Mouse (Mus musculus) adrenal gland, adult 18-20 months (tissue): Measurements from ENCODE around the gene Psd. TPM values are rescaled to one million over a fixed set of nuclear protein-coding genes. Genes with fewer than 3 reads are reported as not detected.

Source experiments
- DNase-seq, 2 experiments: peaks; one replicate each; pipeline ENCODE4 v3.0.0; 2021 to 2022; ENCODE audit warnings: low spot score in 2 of 2
- microRNA-seq, 2 experiments: library from miRNA; unstranded; fragments of <30 nt; microRNA quantifications; one replicate each; pipeline ENCODE4 v1.2.0; 2021; ENCODE audit warnings: borderline number of aligned reads in 2 of 2
- total RNA-seq, 2 experiments: library from RNA; stranded (reverse); gene quantifications; 1 replicate in 1 of 2; 2 replicates in 1 of 2; pipeline ENCODE4 v1.2.3; 2021

Gene Psd
- total RNA-seq, 2 experiments from 2014 or later = 7.5 to 9.2 TPM

DNA sequence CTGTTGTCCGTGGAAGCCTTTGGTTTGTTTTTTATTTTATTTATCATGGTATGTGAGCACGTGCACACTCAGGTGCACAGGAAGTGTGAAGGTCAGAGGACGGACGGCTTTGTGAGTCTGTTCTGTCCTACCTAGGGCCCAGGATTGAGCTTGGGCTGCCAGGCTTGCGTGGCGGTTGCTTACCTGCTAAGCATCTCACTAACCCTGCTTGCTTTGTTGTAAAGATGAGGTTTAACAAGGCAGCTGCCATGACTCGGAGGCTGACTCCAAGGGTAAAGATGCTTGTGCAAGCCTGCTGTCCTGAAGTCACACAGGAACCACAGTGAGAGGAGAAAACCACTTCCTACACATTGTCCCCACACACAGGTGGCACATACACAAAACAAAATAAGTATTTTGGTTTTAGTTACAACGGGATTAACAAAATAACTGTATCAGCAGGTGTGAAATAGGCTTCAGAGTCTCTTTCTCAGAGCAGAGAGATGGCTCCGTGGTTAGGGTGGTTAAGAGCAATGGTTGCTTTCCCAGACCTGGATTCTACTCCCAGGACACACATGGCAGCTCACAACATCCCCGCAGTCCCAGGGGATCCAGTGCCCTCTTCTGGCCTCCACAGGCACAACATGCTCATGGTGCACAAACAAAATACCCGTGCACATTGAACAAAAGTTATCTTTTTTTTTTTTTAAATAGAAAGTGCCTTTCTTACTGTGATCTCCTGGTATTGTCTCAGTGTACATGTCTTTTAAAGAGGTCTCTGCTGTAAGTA is 44.7 kb downstream of the Psd start:
- no peak for DNase-seq

DNA sequence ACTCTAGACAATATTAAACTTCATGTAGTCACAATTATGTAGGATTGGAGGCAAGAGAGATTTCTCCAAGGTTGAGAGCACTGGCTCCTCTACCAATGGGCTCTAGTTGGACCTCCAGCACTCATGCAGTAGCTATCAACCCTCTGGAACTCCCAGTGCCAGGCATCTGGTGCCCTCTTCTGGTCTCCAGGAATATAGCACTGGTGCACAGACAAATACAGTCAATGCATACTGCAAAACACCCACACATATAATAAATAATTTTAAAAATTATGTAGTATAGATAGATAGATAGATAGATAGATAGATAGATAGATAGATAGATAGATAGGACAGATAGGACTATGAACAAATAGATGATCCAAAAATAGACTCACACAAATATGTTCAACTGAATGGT is 51.6 kb downstream of the Psd start:
- DNase-seq = no peak

DNA sequence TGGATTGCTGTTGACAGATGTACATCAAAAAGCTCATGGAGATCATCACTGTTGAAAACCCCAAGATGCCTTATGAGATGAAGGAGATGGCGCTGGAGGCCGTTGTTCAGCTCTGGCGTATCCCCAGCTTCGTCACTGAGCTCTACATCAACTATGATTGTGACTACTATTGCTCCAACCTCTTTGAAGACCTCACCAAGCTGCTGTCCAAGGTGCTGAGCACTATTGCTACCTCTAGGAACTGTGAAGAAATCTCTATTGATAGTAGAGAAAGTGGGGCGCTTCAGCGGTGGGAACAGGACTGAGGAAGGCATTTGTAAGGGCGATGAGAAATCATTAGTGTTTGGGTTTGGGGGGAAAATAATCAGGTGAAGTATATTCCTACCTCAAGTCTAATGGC is 62.2 kb downstream of the Psd start:
- DNase-seq = no peak

Small RNA genes within 50 kb of the gene (microRNA-seq; reads per million reads assigned to microRNA genes)
- 0.61 to 2.8 reads per million in 2 experiments for gene Mir146b

Other genes starting within 250 kb of the Psd start
- 10 to 100 TPM; 84.8 to 94.1 TPM for gene Elovl3, start 195.3 kb downstream of the Psd start, total RNA-seq
- gene Pitx3, start 178.8 kb downstream of the Psd start, total RNA-seq = not detected
- gene Gbf1, start 174.6 kb downstream of the Psd start, total RNA-seq = 10 to 100 TPM; 67.8 to 82.5 TPM
- 10 to 100 TPM; 40.4 to 42.8 TPM for gene Nfkb2, start 22.8 kb downstream of the Psd start, total RNA-seq
- gene Fbxl15, start 1.0 kb upstream of the Psd start, total RNA-seq = 10 to 100 TPM in 1 of 2 experiments, 1 to 10 TPM in 1; 8.8 to 10.3 TPM
- gene Cuedc2, start 11.5 kb upstream of the Psd start, total RNA-seq = 10 to 100 TPM; 72.1 to 77.9 TPM
- 1 to 10 TPM; 9.3 to 9.4 TPM for gene Mfsd13a, start 14.0 kb upstream of the Psd start, total RNA-seq
- 1 to 10 TPM; 1.2 TPM for gene 2310034G01Rik, start 23.1 kb upstream of the Psd start, total RNA-seq
- 100 to 1,000 TPM; 121 to 122 TPM for gene Actr1a, start 68.6 kb upstream of the Psd start, total RNA-seq
- gene Sufu, start 69.7 kb upstream of the Psd start, total RNA-seq = 10 to 100 TPM; 17.9 to 20.3 TPM
- gene Trim8, start 174.5 kb upstream of the Psd start, total RNA-seq = 10 to 100 TPM; 46.5 to 56.8 TPM
- 10 to 100 TPM; 56.9 to 64.9 TPM for gene Arl3, start 246.0 kb upstream of the Psd start, total RNA-seq
- 1 to 10 TPM; 8.1 to 8.3 TPM for gene Sfxn2, start 246.2 kb upstream of the Psd start, total RNA-seq